Mouse (Mus musculus) adrenal gland, postnatal 4 days (tissue): ENCODE measurements around the gene Usp36. TPM values are rescaled to one million over a fixed set of nuclear protein-coding genes. Genes with fewer than 3 reads are reported as not detected.
"Not testable (repeated sequence)": the region's sequence is repeated elsewhere in the genome, so short reads cannot be mapped to it uniquely, and the experiment has no call there.

ENCODE experiments used
- DNase-seq, 2 experiments: peaks; one replicate each; pipeline ENCODE4 v3.0.0; 2021 to 2022; ENCODE audit warnings: low spot score in 2 of 2, mixed read lengths in 2 of 2
- total RNA-seq, 2 experiments: library from RNA; stranded (reverse); gene quantifications; 2 replicates each; pipeline ENCODE4 v1.2.3; 2021

Usp36 gene
- total RNA-seq, 2 experiments from 2014 or later, result 22.7 to 23.5 TPM

GRCm38 (mm10) chr11:118303959-118304358 is 13.9 kb upstream of the Usp36 start:
- DNase-seq, result not testable (repeated sequence)

GRCm38 (mm10) chr11:118298810-118299209 is 8.8 kb upstream of the Usp36 start:
- DNase-seq, result no peak

GRCm38 (mm10) chr11:118297967-118298366 is 7.9 kb upstream of the Usp36 start:
- no peak for DNase-seq

- no peak for DNase-seq
Measured at GRCm38 (mm10) chr11:118295026-118295425, 5.0 kb upstream of the Usp36 start.

- DNase-seq, result no peak
Measured at GRCm38 (mm10) chr11:118292671-118293070, 2.6 kb upstream of the Usp36 start.

- no peak for DNase-seq
Measured at GRCm38 (mm10) chr11:118289562-118289961, 482 bp downstream of the Usp36 start.

- DNase-seq, result no peak
Measured at GRCm38 (mm10) chr11:118289037-118289511, 970 bp downstream of the Usp36 start.

GRCm38 (mm10) chr11:118287573-118287972 is 2.5 kb downstream of the Usp36 start:
- no peak for DNase-seq

GRCm38 (mm10) chr11:118286434-118286833 is 3.6 kb downstream of the Usp36 start:
- no peak for DNase-seq

- DNase-seq, result no peak
Measured at GRCm38 (mm10) chr11:118285791-118286190, 4.3 kb downstream of the Usp36 start.

- DNase-seq, result no peak
Measured at GRCm38 (mm10) chr11:118280218-118280617, 9.8 kb downstream of the Usp36 start.

GRCm38 (mm10) chr11:118276328-118276727 is 13.7 kb downstream of the Usp36 start:
- DNase-seq, result no peak

GRCm38 (mm10) chr11:118275092-118275491 is 15.0 kb downstream of the Usp36 start:
- DNase-seq, result no peak

- no peak for DNase-seq
Measured at GRCm38 (mm10) chr11:118269827-118270226, 20.2 kb downstream of the Usp36 start.

GRCm38 (mm10) chr11:118266666-118267046 is 23.4 kb downstream of the Usp36 start:
- no peak for DNase-seq

- DNase-seq, result no peak
Measured at GRCm38 (mm10) chr11:118266044-118266665, 23.9 kb downstream of the Usp36 start.

GRCm38 (mm10) chr11:118265621-118266020 is 24.4 kb downstream of the Usp36 start:
- DNase-seq, result no peak

GRCm38 (mm10) chr11:118263146-118263545 is 26.9 kb downstream of the Usp36 start:
- DNase-seq, result no peak

- DNase-seq, result no peak
Measured at GRCm38 (mm10) chr11:118260081-118260480, 30.0 kb downstream of the Usp36 start.

GRCm38 (mm10) chr11:118259580-118259979 is 30.5 kb downstream of the Usp36 start:
- DNase-seq, result no peak

GRCm38 (mm10) chr11:118256371-118256770 is 33.7 kb downstream of the Usp36 start:
- DNase-seq, result no peak

- no peak for DNase-seq
Measured at GRCm38 (mm10) chr11:118254159-118254951, 35.7 kb downstream of the Usp36 start.
